Mouse (Mus musculus) liver, adult 2 months (tissue): Measurements from ENCODE around the gene Olfr867. TPM values are rescaled to one million over a fixed set of nuclear protein-coding genes. Genes with fewer than 3 reads are reported as not detected.

Experiments
- DNase-seq: peaks from one replicate; pipeline ENCODE4 v3.0.0-alpha.2; 2011; ENCODE audit warnings: low read depth, low spot score; ENCODE audit errors: extremely low read depth
- H3K27ac ChIP-seq: fragments of 200-500 bp; replicated peaks from 2 replicates; pipeline ENCODE4 v1.5.1; 2012; ENCODE audit warnings: low read depth, mild to moderate bottlenecking, control low read depth, inconsistent platforms, low read length; ENCODE audit not compliant: insufficient read depth
- H3K27me3 ChIP-seq: fragments of 200-500 bp; 2 replicates; pipeline ENCODE4 v1.6.1; 2012; ENCODE audit warnings: mild to moderate bottlenecking, moderate library complexity, low read length, inconsistent platforms; ENCODE audit not compliant: control insufficient read depth, insufficient read depth
- H3K36me3 ChIP-seq: fragments of 200-500 bp; 2 replicates; pipeline ENCODE4 v1.6.1; 2012; ENCODE audit warnings: low read length, inconsistent platforms; ENCODE audit not compliant: control insufficient read depth, insufficient read depth
- H3K4me1 ChIP-seq: fragments of 200-500 bp; 2 replicates; pipeline ENCODE4 v1.6.1; 2011; ENCODE audit warnings: low read length; ENCODE audit not compliant: control insufficient read depth, insufficient read depth
- H3K4me3 ChIP-seq: fragments of 200-500 bp; 2 replicates; pipeline ENCODE4 v1.5.1; 2011; ENCODE audit warnings: low read depth, mild to moderate bottlenecking, control low read depth, low read length, moderate library complexity; ENCODE audit not compliant: insufficient read depth
- H3K79me2 ChIP-seq: fragments of 200-500 bp; 2 replicates; pipeline ENCODE4 v1.6.1; 2012; ENCODE audit warnings: inconsistent platforms, mild to moderate bottlenecking, low read length, moderate library complexity; ENCODE audit not compliant: control insufficient read depth, insufficient read depth
- H3K9ac ChIP-seq: fragments of 200-500 bp; 2 replicates; pipeline ENCODE4 v1.6.1; 2012; ENCODE audit warnings: low read depth, mild to moderate bottlenecking, control low read depth, inconsistent platforms, low read length
- CTCF ChIP-seq: fragments of 200-500 bp; IDR thresholded peaks from 2 replicates; pipeline ENCODE4 v1.5.1; 2011; ENCODE audit warnings: low read depth, low read length, control low read depth
- POLR2A ChIP-seq: fragments of 200-500 bp; IDR thresholded peaks from 2 replicates; pipeline ENCODE4 v1.6.1; 2011; ENCODE audit warnings: low read length, control low read depth; ENCODE audit not compliant: insufficient read depth; ENCODE audit errors: extremely low read depth
- WGBS: fragments of 180-500 bp; shearing (Covaris S2); methylation state at CpG from one replicate; pipeline ENCODE4 v1.1.7; 2018; 5-methylcytosine and 5-hydroxymethylcytosine counted together
- polyA plus RNA-seq: library from polyadenylated mRNA; depleted of rRNA; stranded (reverse); fragments of >200 nt; gene quantifications from 2 replicates; pipeline ENCODE4 v1.2.3, GENCODE M21; 2012; rRNA removed
- total RNA-seq: library from RNA; depleted of rRNA; stranded (reverse); fragments of >200 nt; gene quantifications from 2 replicates; pipeline ENCODE4 v1.2.3, GENCODE M21; 2014; rRNA removed

The Olfr867 gene
- total and polyA plus RNA-seq, 2 experiments = not detected

DNA sequence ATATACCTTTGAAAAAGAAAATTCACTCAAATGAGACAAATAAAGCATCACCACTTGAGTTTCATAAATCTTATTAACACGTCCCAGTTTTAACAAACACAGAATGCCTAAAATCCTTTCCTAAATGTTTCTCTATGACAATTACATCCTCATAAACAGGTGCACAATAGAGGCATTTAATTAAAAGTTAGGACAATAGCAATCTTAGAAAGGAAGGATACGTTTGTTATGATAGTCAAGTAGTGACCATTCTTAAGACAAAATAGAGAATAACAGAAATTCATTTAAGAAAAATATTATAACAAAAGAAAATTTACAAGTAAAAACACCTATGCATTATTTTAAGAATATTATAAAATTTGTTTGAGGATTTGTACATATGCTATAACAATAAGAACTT is 29.4 kb downstream of the Olfr867 start, which contains the start of gene Olfr866:
Olfr866 (minus strand) TSS at position 101 of the 400 bp plus-strand sequence.
- H3K36me3 ChIP-seq = no peaks in the 10 kb centered on the region
- no peak within 1 kb of the TSS for H3K4me3 ChIP-seq
- no peaks in the 10 kb centered on the region for H3K27me3 ChIP-seq
- no peak within 1 kb of the TSS for H3K9ac ChIP-seq
- no peak within 1 kb of the TSS for H3K27ac ChIP-seq
- H3K79me2 ChIP-seq = no peaks in the 10 kb centered on the region
- no peak for DNase-seq
- TF ChIP-seq CTCF (no peak), POLR2A (no peak)
- WGBS = 66% methylated on average over 2 of the region's 2 CpGs
- H3K4me1 ChIP-seq = no peaks in the 10 kb centered on the region

Other genes starting within 250 kb of the Olfr867 start
- gene Olfr860, start 207.8 kb downstream of the Olfr867 start, total RNA-seq = not detected in 2 replicates
- not detected in 2 replicates for gene Olfr860, start 207.8 kb downstream of the Olfr867 start, polyA plus RNA-seq
- gene Olfr862, start 169.6 kb downstream of the Olfr867 start, total RNA-seq = not detected in 2 replicates
- not detected in 2 replicates for gene Olfr862, start 169.6 kb downstream of the Olfr867 start, polyA plus RNA-seq
- not detected in 2 replicates for gene Olfr77, start 140.7 kb downstream of the Olfr867 start, total RNA-seq
- not detected in 2 replicates for gene Olfr77, start 140.7 kb downstream of the Olfr867 start, polyA plus RNA-seq
- not detected in 2 replicates for gene Olfr866, start 29.5 kb downstream of the Olfr867 start, total RNA-seq
- not detected in 2 replicates for gene Olfr866, start 29.5 kb downstream of the Olfr867 start, polyA plus RNA-seq
- not detected in 2 replicates for gene Olfr868, start 41.1 kb upstream of the Olfr867 start, total RNA-seq
- not detected in 2 replicates for gene Olfr868, start 41.1 kb upstream of the Olfr867 start, polyA plus RNA-seq
- not detected in 2 replicates for gene Olfr869, start 71.4 kb upstream of the Olfr867 start, total RNA-seq
- not detected in 2 replicates for gene Olfr869, start 71.4 kb upstream of the Olfr867 start, polyA plus RNA-seq
- not detected in 2 replicates for gene Olfr870, start 116.5 kb upstream of the Olfr867 start, total RNA-seq
- not detected in 2 replicates for gene Olfr870, start 116.5 kb upstream of the Olfr867 start, polyA plus RNA-seq
- not detected in 2 replicates for gene Olfr871, start 154.6 kb upstream of the Olfr867 start, total RNA-seq
- not detected in 2 replicates for gene Olfr871, start 154.6 kb upstream of the Olfr867 start, polyA plus RNA-seq
- gene Olfr872, start 179.6 kb upstream of the Olfr867 start, total RNA-seq = not detected in 2 replicates
- not detected in 2 replicates for gene Olfr872, start 179.6 kb upstream of the Olfr867 start, polyA plus RNA-seq
- not detected in 2 replicates for gene Olfr39, start 224.8 kb upstream of the Olfr867 start, total RNA-seq
- not detected in 2 replicates for gene Olfr39, start 224.8 kb upstream of the Olfr867 start, polyA plus RNA-seq
- gene Olfr873, start 241.0 kb upstream of the Olfr867 start, total RNA-seq = not detected in 2 replicates
- gene Olfr873, start 241.0 kb upstream of the Olfr867 start, polyA plus RNA-seq = not detected in 2 replicates